Mouse (Mus musculus) cerebellum, adult 8-10 months (tissue): Measurements from ENCODE around the gene Fez2.

Experiments
- DNase-seq: peaks from one replicate; pipeline ENCODE4 v3.0.0; 2022

Fez2 gene

DNA sequence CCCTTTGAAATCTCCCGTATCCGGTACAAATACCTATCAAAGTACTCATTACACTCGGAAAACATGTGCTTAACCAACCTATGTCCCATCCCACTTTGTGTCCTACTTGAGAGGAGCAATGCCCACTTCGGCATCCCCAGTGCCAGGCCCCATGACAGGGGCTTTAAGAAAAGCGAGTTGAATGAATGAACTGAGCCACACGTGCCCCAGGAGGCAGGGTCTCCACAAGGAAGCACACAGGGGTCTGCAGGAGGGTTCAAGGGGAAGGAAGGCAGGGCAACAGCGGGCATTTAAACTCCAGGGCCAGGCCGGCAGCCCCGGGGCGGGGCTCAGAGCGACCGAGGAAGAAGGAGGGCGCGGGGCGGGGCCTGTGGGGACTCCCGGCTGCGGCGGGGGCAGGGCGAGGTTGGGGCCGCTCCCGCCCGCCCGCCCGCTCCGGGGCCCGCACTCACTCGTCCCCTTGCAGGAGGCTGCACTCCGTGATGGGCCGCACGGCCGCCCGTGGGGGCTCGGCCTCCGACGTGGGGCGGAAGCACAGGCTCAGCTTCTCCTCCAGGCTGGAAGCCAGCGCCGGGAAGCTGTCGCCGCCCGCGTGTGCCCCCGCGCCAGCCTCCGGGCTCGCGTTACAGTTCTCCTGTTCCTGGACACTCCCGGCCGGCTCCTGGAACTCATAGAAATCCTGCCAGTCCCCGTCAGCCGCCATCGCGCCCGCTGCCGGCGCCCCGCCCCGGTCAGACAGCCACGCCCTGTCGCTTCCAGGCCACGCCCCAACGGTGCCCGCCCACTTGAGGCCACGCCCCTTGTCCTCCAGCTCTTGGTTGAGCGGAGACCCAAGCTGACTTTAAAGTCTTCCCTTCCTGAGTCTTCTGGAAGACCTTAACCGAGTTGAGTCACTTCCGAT lies at the start of gene Fez2:
Gene Fez2 (minus strand): TSS at position 772 of the 901 bp plus-strand sequence.
- peak; percentile 94 for DNase-seq

DNA sequence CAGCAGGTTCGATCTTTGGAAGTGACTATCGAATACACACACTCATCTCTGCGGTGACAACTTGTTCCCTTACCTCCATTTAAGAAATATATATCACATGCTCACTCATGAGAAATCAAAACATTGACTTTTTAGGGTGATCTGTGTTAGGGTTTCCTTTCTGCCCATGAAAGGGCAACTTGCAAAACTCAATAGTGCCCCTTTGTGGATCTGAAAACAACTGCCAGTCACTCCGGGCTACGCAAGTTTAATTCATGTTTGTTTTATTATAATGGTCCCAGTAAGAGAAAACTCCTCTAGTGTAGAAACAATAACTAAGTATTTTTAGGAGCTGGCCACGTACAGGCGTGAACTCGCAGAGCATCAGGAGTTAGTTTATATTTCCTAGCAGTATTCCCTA lies 47.5 kb upstream of the Fez2 start:
- no peak for DNase-seq

DNA sequence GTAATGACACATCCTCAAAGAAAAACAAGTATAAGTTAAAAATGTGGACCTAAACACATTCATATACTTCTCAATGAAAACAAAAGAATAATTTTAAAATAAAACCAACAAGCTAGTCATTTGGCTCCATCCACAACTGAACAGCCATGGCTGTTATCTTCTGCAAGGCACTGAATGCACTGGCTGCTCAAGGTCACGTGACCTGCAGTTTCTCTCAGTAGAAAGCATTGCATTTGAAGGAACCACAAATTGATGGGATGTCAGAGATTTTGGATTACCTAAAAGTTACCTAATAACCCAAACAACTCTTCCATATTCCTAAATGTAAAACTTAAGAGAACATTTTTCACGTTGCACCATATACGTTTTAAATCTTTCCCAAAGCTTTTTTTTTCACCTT lies 47.1 kb upstream of the Fez2 start:
- DNase-seq = no peak

DNA sequence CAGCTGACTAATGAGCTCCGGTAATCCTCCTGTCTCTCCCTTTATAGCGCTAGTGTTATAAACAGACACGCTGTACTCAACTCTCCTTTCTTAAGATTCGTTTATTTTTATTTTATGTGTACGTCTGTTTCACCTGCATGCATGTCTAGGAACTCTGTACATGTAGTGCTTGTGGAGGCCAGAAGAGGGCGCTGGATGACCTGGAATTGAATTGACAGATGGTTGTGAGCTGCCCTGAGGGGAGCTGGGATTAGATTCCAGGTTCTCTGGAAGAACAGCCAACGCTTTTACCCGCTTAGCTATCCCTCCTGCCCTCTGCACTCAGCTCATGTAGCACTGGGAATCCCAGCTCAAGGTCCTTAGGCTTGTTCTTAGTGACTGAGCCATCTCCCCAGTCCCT lies 42.2 kb upstream of the Fez2 start:
- no peak for DNase-seq

DNA sequence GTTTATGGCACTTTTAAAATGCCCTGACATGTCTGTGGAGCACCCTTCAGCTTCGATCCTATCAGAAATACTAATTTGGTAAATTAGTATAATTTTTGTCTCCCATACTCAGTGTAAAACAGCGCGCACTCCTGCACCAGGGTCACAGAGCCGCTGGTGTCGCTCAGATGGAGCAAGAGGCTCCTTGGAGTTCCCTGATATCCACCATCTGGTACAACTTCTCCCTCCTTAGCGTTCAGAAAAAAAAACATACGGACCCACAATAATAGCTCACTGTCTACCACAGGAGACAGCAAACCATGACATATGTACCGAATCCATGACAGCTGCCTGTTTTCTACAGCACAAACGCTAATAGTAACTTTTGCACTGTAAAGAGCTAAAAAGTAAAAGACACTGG lies 37.6 kb upstream of the Fez2 start:
- DNase-seq = no peak

DNA sequence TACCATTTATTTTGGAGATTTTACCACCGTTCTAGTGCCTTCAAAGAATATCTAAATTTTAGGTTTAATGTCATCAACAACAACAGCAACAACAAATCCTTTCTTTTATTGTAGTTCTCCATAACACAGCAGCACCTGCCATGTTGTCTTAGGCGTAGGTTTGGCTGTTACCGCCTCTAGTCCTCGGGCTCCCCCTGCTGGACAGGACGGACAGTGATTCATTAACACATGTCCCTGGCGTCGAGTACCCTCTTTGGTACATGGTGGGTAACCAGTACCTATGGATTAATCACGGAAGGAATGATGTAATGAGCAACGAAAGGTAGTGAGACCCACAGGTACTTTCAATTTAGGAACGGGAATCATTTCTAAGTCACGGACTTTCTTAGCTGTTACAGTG lies 37.2 kb upstream of the Fez2 start:
- peak; percentile 78 for DNase-seq

DNA sequence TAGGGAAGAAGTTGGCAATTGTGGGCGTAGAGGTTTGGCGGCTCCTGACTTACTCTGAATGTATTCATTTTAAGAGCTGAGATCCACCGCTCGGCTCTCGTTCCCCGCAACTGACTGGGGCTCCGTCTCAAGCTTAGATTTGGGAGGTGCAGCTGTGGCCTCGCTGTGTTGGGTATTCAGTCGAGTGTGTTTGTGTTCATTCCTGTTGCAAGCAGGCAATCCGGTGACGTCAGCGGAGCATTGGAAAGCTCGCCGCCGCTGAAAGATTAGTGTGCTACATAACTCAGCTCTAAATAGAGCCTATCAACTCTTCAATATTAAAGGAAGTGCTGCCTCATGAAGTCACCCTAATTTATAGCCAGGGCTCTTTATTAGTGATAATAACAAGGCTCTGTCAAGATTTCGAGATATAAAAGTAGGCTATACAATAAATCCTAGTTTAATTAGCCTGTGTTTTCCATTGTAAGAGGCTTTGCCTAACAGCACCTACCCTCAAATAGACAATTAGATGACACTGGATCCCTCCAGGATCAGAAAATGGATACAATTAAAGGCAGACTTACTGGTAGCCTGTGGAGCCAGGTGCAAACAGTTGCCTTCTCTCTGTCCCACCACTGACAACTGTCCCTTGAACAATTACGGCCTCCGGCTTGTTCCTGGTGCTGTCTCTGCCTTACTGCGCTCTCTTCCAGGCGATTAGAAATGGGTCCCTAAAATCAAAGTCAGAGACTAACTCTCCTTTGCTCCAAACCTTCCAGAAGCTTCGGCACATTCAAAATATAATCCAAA lies 36.4 kb upstream of the Fez2 start:
- no peak for DNase-seq

DNA sequence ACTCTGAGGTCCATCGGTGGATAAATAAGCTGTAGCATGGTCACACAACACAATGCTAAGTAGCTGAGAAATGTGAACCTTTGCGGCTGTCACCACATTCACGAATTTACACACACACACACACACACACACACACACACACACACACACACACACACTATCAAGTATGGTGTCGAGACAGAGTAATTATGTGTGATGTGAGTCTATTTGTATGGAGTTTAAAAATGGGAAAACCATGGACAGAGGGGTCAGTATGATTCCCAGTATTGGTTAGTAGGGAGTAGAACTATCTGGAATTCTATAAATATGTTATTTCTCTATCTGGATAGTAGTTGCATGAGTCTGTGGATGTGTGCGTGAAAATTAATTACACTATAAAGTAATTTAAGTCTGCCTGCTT lies 35.6 kb upstream of the Fez2 start:
- no peak for DNase-seq

DNA sequence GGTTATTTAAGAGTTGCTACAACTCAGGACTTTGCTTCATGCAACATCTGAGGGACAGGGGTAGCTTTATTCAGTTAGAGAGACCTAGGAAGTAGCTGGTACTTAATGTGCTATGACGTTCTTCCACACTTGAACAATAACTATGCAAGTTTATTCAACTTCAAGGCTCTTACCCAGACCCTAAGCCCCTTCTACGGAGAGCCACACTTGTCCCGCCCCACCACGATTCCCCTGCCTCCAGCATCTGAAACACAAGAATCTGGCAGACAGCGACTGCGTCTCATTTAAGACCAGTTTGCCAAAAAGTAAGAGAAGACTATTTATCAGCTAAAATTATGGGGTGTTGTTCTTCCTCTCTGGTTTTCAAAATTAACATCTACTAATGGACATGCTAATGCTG lies 33.9 kb upstream of the Fez2 start:
- no peak for DNase-seq

DNA sequence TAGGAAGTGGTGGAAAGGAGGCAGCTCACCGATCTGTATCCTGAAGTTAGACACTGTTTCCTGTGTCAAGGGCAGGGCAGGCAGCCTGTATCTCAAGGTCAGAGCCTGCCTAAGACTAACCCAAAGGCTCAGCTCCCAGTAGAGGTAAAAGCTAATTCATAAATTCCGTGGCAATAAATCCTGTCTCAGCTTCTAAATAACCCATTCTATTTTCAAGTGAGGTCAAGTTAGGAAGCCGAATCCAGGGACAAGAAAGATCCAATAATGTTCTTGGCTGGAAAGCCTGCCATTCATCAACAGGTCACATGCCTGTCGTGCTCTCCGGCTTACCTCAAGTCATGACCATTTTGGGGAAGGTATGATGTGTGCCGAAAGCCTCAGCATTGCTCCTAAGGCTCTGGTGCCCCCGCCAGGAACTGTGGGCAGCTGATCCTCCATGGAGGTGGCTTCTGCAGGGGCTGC lies 33.4 kb upstream of the Fez2 start:
- DNase-seq = no peak

DNA sequence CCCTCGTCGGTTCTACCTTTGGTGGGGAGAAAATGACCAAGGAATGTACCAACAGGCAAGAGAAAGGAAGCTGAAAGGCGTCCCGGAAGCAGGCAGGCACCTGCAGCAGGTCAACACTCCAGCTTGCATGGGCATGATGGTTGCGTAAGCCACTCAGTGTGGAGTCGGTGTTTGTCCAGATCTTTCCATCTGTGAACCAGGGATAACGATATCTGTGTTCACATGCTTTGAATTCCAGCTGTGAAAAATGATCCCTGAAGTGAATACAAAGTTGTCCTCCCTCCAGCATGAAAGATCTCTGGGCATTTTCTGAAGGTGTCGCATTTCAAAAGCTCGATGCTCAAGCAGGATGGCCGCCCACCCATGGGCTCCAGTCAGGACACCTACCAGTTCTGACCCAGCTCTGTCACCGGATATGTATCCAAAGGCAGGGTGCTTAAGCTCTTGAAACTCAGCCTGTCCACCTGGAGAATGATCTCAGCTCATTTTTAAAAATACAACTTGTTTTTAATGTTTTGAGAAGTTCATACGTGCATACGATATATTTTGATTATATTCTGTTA lies 31.8 kb upstream of the Fez2 start:
- DNase-seq = no peak

DNA sequence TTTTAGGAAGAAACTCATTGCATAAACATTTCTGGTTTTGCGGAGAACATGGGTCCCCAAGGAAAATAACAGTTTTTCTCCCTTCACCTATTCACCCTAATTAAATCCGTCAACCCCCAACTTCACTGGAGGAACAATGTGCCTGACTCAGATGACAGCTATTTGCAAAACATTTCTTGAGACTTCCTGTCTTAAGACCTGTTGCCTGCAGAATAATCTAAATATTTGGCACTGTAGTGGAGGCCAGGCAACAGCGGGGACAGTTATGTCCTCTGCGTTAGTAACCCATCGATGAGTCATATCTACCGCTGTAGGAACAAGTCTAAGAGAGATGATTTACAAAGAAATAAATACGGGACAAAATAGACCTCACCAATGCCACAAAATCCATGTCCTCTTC lies 26.9 kb upstream of the Fez2 start:
- no peak for DNase-seq

DNA sequence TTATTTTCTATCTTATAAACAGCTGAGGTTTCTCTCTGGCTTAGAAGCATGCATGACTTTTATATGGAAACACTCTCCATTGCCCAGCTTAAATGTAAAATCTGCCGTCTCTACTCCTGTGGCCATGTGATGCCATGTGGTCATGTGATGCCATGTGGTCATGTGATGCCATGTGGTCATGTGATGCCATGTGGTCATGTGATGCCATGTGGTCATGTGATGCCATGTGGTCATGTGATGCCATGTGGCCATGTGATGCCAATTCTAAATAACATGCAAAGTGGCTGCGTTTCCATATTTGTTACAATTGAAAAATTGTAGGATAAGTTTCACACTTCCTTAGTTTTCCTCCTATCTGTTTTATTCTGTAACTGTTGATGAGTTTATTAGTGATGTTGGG lies 22.8 kb upstream of the Fez2 start:
- DNase-seq = no peak

DNA sequence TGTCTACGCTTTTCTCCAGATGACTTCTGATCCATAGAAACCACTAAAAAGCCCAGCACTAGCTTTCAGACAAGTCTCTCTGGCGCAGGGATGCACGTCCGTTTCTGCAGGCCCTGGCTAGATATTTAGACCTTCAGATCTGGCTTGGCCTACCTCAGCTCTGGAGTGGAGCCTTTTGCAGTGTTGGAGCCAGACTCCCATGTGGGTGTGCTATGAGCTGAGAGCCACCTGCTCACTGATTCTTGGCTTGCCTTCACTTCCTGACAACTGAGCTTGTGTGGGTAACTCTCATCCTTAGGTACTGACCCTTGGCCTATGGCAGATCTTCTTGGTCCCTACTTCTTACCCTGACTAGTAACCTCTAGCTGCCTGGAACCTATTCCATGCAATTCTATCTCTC lies 19.2 kb upstream of the Fez2 start:
- peak; percentile 36 for DNase-seq

DNA sequence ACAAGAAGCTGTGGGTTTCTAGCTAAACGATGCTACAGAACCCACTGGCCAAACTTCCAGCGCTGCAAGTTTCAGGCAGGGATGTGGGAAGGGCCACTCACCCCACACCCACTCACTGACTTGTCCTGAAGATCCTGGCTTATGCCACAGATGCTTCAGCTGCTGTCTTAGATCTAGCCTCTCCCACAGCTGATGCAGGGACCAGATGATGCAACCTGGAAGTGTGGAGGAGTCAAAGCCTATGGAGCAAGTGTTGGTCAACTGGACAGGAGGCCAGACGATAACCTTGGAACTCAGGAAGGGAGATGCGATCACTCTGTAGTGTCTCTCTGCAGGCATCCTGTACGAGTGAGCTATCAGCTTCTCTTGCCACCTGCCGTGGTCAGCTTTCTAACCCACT lies 17.7 kb upstream of the Fez2 start:
- no peak for DNase-seq

DNA sequence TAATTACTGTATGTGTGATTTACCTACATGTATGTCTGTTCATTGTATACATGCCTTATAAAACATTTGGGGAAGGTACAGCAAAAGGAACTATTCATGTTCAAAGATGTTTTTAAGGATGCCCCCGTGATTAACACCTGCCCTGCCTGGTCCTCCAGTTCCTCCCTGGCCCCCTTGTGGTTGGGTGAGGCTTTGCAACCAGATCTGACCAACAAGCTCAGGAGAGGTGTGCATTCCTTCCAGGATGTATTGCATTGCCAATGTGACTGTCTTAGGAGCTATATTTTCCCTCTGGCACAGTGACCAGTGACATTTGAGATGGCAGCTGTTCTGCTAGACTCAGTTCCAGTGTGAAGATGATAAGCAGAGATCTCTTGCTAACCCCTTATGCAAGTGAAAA lies 16.8 kb upstream of the Fez2 start:
- peak; percentile 43 for DNase-seq

DNA sequence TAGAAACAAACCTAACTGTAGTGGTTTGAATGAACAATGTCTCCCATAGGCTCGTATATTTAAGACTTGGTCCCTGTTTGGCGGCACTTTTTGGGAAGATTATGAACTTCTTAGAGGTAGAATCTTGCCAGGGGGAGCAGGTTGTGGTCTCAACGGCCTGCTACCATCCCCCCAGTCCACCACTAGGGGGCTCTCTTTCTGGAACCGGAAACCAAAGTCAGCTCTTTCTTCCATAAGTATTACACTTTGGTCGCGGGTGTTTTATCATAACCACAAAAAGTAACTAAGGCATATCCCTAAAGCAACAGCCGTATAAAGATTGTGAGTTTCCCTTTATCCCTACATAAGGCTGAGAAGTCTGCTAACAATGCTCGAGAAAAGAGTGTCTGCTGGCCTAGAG lies 12.4 kb upstream of the Fez2 start:
- no peak for DNase-seq

DNA sequence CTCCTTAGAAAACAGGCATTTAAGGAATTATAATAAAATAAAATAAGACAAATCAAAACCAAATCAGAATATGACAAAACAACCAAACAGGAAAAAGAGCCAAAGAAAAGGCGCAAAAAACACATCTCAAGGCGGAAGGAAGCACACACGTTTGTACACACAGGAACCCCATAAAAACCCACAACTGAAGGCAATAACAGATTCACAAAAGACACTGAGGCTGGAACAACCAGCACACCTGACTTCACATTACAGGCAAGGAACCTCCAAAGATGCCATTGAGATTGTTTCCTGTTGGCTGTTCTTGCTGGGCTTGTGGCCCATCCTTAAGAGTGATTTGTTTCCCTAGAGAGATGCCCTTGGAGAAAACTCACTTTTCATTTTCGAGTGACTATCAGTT lies 11.1 kb upstream of the Fez2 start:
- DNase-seq = no peak

DNA sequence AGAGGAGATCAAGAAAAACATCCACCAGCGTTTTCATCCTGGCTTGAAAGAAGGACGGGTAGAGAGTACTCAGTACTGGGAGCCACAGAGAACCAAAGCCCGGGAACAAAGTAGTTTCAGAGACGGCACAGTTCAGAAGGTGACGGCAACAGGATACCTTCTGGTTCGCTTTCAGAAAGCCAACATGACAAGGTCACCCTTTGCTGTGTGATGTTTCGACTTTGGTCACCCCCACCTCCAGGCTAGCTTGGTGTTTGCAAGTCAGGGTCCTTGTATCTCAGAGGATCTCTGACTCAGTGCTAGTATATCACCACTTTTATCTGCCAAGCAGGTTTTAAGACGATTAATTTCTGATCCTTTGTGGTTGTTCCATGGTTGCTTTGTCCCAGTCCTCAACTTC lies 7.1 kb upstream of the Fez2 start:
- DNase-seq = no peak

DNA sequence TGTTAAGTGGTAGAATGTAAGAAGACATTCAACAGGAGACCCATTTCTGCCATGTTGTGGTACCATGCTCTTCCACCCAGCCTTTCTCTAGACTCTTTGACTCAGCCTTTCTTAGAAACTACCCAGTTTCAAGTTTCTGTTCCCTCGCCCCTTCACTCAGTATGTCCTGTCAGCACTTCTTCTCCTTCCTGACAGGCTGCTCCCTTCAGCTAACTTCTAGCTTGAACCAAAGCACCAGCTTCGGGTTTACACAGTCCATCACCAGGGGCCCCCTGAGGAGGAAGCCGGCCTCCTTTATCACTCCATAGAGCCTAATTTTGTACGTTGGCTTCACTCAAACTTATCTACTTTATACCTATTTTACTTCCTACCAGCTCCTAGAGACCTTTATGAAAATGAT lies 1.3 kb upstream of the Fez2 start:
- DNase-seq = no peak

DNA sequence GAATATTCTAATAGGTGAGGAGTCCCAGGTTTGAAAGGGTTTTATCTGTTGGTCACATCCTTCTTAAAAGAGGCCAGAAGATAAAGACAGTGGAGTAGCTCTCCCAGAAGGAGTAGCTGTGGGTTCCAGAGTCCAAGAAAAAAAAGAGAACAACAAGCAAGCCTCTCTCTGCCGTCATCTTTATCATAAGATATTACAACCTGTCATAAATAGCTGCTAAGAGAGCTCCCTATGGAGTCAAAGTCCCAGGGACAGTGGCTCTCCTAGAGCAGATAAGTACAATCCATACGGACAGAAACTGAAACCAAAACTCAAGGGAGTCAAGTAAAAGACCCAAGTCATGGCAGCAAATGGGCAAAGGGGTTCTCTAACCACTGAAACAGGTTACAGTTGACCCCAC lies 2.7 kb downstream of the Fez2 start:
- DNase-seq = no peak

DNA sequence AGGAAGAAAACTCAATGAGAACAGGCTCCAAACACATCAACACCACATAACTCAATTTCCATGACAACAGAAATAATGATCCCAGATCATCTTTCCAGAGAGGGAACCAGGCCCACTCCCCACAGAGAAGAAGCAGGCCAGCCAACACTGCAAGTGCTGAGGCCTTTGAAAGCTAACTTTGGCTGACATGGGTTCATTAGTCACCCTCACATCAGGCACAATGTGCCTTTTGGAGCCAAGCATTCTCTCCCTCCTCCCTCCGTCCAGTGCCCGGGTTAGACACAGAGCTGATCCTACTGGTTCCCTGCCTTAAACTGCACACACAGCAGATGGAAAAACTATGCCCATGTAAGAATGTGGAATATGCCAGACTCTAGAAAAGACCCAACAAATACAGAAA lies 8.1 kb downstream of the Fez2 start:
- DNase-seq = no peak

DNA sequence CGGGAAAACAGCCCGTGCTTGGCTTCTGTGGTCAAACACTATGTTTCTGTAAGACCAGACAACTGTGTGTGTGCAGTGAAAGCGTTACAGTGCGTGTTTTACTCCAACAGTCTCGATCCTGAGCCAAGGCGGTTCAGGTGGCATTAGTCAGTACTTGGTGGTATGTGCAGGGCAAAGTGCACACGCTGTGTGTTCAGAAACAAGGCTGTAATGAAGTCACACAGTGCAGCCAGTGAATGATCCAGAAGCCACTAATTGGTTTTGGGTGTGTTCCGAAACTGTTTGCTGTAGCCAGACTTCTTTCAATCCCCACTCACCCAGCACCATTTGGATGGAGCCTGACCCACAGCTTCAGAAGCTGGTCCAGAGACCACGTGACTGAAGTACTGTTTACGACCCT lies 9.6 kb downstream of the Fez2 start:
- no peak for DNase-seq

DNA sequence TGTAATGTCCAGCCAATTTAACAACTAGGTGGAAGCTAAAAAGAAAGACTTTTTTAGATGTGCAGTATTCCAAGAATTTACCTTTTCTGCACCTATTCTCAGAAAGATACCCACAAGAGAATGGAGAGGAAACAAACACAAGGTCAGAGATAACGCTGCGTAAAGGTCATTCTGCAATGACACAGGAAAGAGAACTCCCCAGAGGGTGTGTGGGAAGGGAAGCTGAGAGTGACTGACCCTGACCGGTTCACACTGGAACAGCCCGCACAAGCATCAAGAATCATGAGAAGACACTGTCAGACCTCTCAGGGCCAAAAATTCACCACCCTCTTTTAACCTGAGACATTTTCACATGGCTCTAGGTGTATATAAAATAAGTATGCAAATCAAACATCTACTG lies 10.4 kb downstream of the Fez2 start:
- DNase-seq = no peak
